Mouse (Mus musculus) lung, embryonic 14.5 days (tissue): ENCODE data around the gene Tmub2. TPM values are rescaled to one million over a fixed set of nuclear protein-coding genes. Genes with fewer than 3 reads are reported as not detected.

ENCODE experiments used
- ATAC-seq: fragments of 200-750 bp; cut with Nextera tagmentation; 2 replicates; pipeline ENCODE4 v1.8.0; 2017; ENCODE audit warnings: mild to moderate bottlenecking, moderate TSS enrichment, moderate library complexity; ENCODE audit not compliant: insufficient read depth
- DNase-seq: peaks from one replicate; pipeline ENCODE4 v3.0.0-alpha.2; 2015
- H3K27ac ChIP-seq: fragments of 300-500 bp; sonication (generic); 2 replicates; pipeline ENCODE4 v1.5.1; 2014; ENCODE audit warnings: low read depth, mild to moderate bottlenecking, moderate library complexity
- H3K27me3 ChIP-seq: fragments of 300-500 bp; sonication (generic); 2 replicates; pipeline ENCODE4 v1.6.1; 2014; ENCODE audit warnings: low read length, control low read depth; ENCODE audit not compliant: insufficient read depth
- H3K36me3 ChIP-seq: fragments of 300-500 bp; sonication (generic); 2 replicates; pipeline ENCODE4 v1.6.1; 2014; ENCODE audit warnings: control low read depth; ENCODE audit not compliant: insufficient read depth
- H3K4me1 ChIP-seq: fragments of 300-500 bp; sonication (generic); 2 replicates; pipeline ENCODE4 v1.6.1; 2014; ENCODE audit warnings: antibody characterized with exemption, control low read depth; ENCODE audit not compliant: insufficient read depth
- H3K4me2 ChIP-seq: fragments of 300-500 bp; sonication (generic); 2 replicates; pipeline ENCODE4 v1.6.1; 2014; ENCODE audit warnings: mild to moderate bottlenecking
- H3K4me3 ChIP-seq: fragments of 300-500 bp; sonication (generic); 2 replicates; pipeline ENCODE4 v1.5.1; 2014; ENCODE audit warnings: low read depth, low read length
- H3K9ac ChIP-seq: fragments of 300-500 bp; sonication (generic); 2 replicates; pipeline ENCODE4 v1.6.1; 2014
- H3K9me3 ChIP-seq: fragments of 300-500 bp; sonication (generic); 2 replicates; pipeline ENCODE4 v1.6.1; 2016; ENCODE audit warnings: low read depth, low read length, control low read depth
- CTCF ChIP-seq: IDR thresholded peaks from 2 replicates; pipeline ENCODE4 v1.5.1; 2016; ENCODE audit warnings: antibody characterized with exemption, low read depth
- WGBS: fragments of 180-500 bp; shearing (Covaris S2); extraction: QIAGEN DNeasy Blood & Tissue Kit; methylation state at CpG from one replicate; pipeline ENCODE4 v1.1.7; 2014; 5-methylcytosine and 5-hydroxymethylcytosine counted together
- polyA plus RNA-seq: library from polyadenylated mRNA; unstranded; fragments of >200 nt; fragmentation: Nextera tagmentation; extraction: Ambion mirVana; gene quantifications from 2 replicates; pipeline ENCODE4 v1.2.1, GENCODE M21; 2014

Gene Tmub2
- polyA plus RNA-seq, 1 experiment from 2014 or later: 49.9 TPM

GRCm38 (mm10) chr11:102314321-102314720, 29.6 kb downstream of the Tmub2 start:
- TF ChIP-seq CTCF: no peak
- Histone ChIP-seq H3K27ac (no peak overlapping the region), H3K4me1 (peaks cover 9% of the 10 kb centered on the region; the same call in 1 of the 2 replicates), H3K4me2 (no peak overlapping the region), H3K4me3 (no peak overlapping the region), H3K9me3 (no peaks in the 10 kb centered on the region), H3K9ac (no peak overlapping the region), H3K27me3 (no peaks in the 10 kb centered on the region), H3K36me3 (peaks cover 65% of the 10 kb centered on the region)
- DNase-seq (no peak), ATAC-seq (no peak)
- WGBS: 85% methylated on average over 12 of the region's 12 CpGs

GRCm38 (mm10) chr11:102315690-102316571, 31.2 kb downstream of the Tmub2 start:
- DNase-seq (peak; percentile 20), ATAC-seq (no peak)
- H3K27me3 ChIP-seq: no peaks in the 10 kb centered on the region
- peaks cover 49% of the 10 kb centered on the region for H3K36me3 ChIP-seq
- H3K9me3 ChIP-seq: no peaks in the 10 kb centered on the region
- peak overlapping the region; percentile 98 for H3K4me3 ChIP-seq
- TF ChIP-seq CTCF: no peak
- peak overlapping the region; percentile 99 for H3K9ac ChIP-seq
- peak overlapping the region; percentile 99 for H3K27ac ChIP-seq
- peak overlapping the region; percentile 99 for H3K4me2 ChIP-seq
- WGBS: 16% methylated on average over 14 of the region's 14 CpGs
- peaks cover 7% of the 10 kb centered on the region; the same call in 1 of the 2 replicates for H3K4me1 ChIP-seq

- Histone ChIP-seq H3K36me3 (peaks cover 42% of the 10 kb centered on the region), H3K9ac (peak overlapping the region; percentile 99), H3K4me1 (peaks cover 7% of the 10 kb centered on the region; the same call in 1 of the 2 replicates), H3K27ac (peak overlapping the region; percentile 99), H3K4me2 (peak overlapping the region; percentile 99), H3K27me3 (no peaks in the 10 kb centered on the region), H3K4me3 (peak overlapping the region; percentile 98), H3K9me3 (no peaks in the 10 kb centered on the region)
- WGBS: under 1% methylated on average over 67 of the region's 80 CpGs
- TF ChIP-seq CTCF: peak; percentile 22; the same call in 1 of the 2 replicates
- ATAC-seq (peak; percentile 33), DNase-seq (peak; percentile 95)
Observed at GRCm38 (mm10) chr11:102316572-102317297, 32.0 kb downstream of the Tmub2 start.

- H3K4me3 ChIP-seq: peak overlapping the region; percentile 98
- H3K9me3 ChIP-seq: no peaks in the 10 kb centered on the region
- peaks cover 7% of the 10 kb centered on the region; the same call in 1 of the 2 replicates for H3K4me1 ChIP-seq
- H3K4me2 ChIP-seq: peak overlapping the region; percentile 99
- DNase-seq: peak; percentile 74
- peak overlapping the region; percentile 99 for H3K27ac ChIP-seq
- no peaks in the 10 kb centered on the region for H3K27me3 ChIP-seq
- 0 out of 2 replicates have a peak, but pooled peaks have one; percentile 3 for TF ChIP-seq CTCF
- H3K9ac ChIP-seq: peak overlapping the region; percentile 99
- under 1% methylated on average over 66 of the region's 87 CpGs for WGBS
- peaks cover 36% of the 10 kb centered on the region for H3K36me3 ChIP-seq
- ATAC-seq: peak; percentile 6; the same call in 1 of the 2 replicates
Observed at GRCm38 (mm10) chr11:102317298-102317900, 32.7 kb downstream of the Tmub2 start.

GRCm38 (mm10) chr11:102317901-102318575, 33.3 kb downstream of the Tmub2 start:
- DNase-seq: peak; percentile 85
- WGBS: under 1% methylated on average over 58 of the region's 77 CpGs
- peak; percentile 57 for ATAC-seq
- peak overlapping the region; percentile 99 for H3K9ac ChIP-seq
- H3K9me3 ChIP-seq: no peaks in the 10 kb centered on the region
- H3K36me3 ChIP-seq: peaks cover 29% of the 10 kb centered on the region
- peaks cover 7% of the 10 kb centered on the region; the same call in 1 of the 2 replicates for H3K4me1 ChIP-seq
- H3K27me3 ChIP-seq: no peaks in the 10 kb centered on the region
- H3K4me3 ChIP-seq: peak overlapping the region; percentile 98
- H3K4me2 ChIP-seq: peak overlapping the region; percentile 99
- peak overlapping the region; percentile 99 for H3K27ac ChIP-seq
- TF ChIP-seq CTCF: no peak
